Mouse (Mus musculus): ENCODE measurements around the gene Yif1b. TPM values are rescaled to one million over a fixed set of nuclear protein-coding genes. Genes with fewer than 3 reads are reported as not detected.

Gene Yif1b
- polyA plus RNA-seq, 1 experiment from 2014 or later: 82.0 TPM

- Histone ChIP-seq H3K4me1 (peaks cover 32% of the 10 kb centered on the region), H3K27me3 (replicated peaks) (peaks cover 12% of the 10 kb centered on the region; the same call in 1 of the 2 replicates)
- no peak for ATAC-seq (ENCODE audit: low FRiP score, low read depth)
Observed at GRCm38 (mm10) chr7:29288079-29288478, 50.0 kb downstream of the Yif1b start.

DNA sequence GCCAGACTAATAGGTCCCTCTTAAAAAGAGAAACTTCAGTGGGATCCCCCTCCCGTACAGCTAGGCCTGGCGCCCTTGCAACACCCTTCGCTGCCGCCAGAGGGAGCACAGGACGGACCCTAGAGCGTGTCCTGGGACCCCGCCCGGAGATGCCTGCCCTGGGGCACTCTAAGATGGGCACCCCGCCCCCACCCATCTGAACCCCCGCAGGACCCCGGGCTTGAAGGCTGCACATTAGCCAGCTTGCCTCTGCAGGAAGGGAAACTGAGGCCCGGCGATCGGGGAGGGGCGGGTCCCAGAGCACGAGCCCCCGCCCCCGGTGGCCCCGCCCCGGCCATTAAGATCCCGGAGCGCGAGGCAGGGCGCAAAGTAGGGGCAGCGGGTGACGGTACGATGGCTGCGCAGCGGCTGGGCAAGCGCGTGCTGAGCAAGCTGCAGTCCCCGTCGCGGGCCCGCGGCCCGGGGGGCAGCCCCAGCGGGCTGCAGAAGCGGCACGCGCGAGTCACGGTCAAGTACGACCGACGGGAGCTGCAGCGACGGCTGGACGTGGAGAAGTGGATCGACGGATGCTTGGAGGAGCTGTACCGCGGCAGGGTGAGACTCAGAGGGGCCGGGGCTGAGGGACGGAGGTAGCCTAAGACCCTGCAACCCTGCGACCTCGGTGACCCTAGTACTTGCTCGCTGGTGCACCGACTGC lies 51.0 kb downstream of the Yif1b start, which contains the start of gene Ppp1r14a:
Gene Ppp1r14a (plus strand): TSS at position 367 of the 697 bp plus-strand sequence.
- Histone ChIP-seq H3K36me3 (no peaks in the 10 kb centered on the region), H3K9me3 (no peaks in the 10 kb centered on the region), H3K27me3 (replicated peaks) (peaks cover 12% of the 10 kb centered on the region; the same call in 1 of the 2 replicates), H3K4me1 (peaks cover 38% of the 10 kb centered on the region), H3K4me3 (peak within 1 kb of the TSS; percentile 41), H3K4me2 (replicated peaks) (peak within 1 kb of the TSS; percentile 88), H3K9ac (peak within 1 kb of the TSS; percentile 50), H3K27ac (0 out of 2 replicates have a peak within 1 kb of the TSS, but pooled peaks have one; percentile 4)
- ATAC-seq (ENCODE audit: low FRiP score, low read depth): peak; percentile 17; the same call in 1 of the 2 replicates
- WGBS: under 1% methylated on average over 59 of the region's 59 CpGs

More at GRCm38 (mm10) chr7:29288079-29288478, 50.0 kb downstream of the Yif1b start:
- no peaks in the 10 kb centered on the region for H3K36me3 ChIP-seq
- H3K9ac ChIP-seq: no peak overlapping the region
- H3K4me3 ChIP-seq: no peak overlapping the region
- 88% methylated on average over 2 of the region's 2 CpGs for WGBS
- H3K27ac ChIP-seq: no peak overlapping the region
- H3K9me3 ChIP-seq: no peaks in the 10 kb centered on the region
- H3K4me2 ChIP-seq (replicated peaks): no peak overlapping the region

- ATAC-seq (ENCODE audit: low FRiP score, low read depth): no peak
- peaks cover 8% of the 10 kb centered on the region; the same call in 1 of the 2 replicates for H3K27me3 ChIP-seq (replicated peaks)
- WGBS: 79% methylated on average over 6 of the region's 6 CpGs
- H3K27ac ChIP-seq: 0 out of 2 replicates have a peak overlapping the region, but pooled peaks have one; percentile 4
- no peaks in the 10 kb centered on the region for H3K36me3 ChIP-seq
- peak overlapping the region; percentile 41 for H3K4me3 ChIP-seq
- no peaks in the 10 kb centered on the region for H3K9me3 ChIP-seq
- peaks cover 38% of the 10 kb centered on the region for H3K4me1 ChIP-seq
- peak overlapping the region; percentile 88 for H3K4me2 ChIP-seq (replicated peaks)
- H3K9ac ChIP-seq: no peak overlapping the region
Observed at GRCm38 (mm10) chr7:29289856-29290255, 51.7 kb downstream of the Yif1b start.

- H3K4me1 ChIP-seq: peaks cover 38% of the 10 kb centered on the region
- 0 out of 2 replicates have a peak, but pooled peaks cover 5% of the 10 kb centered on the region for H3K27me3 ChIP-seq (replicated peaks)
- ATAC-seq (ENCODE audit: low FRiP score, low read depth): no peak; the same call in 1 of the 2 replicates
- peak overlapping the region; percentile 47 for H3K27ac ChIP-seq
- H3K36me3 ChIP-seq: no peaks in the 10 kb centered on the region
- H3K9me3 ChIP-seq: no peaks in the 10 kb centered on the region
- 38% methylated on average over 11 of the region's 11 CpGs for whole genome bisulfite sequencing
- no peak overlapping the region for H3K9ac ChIP-seq
- H3K4me2 ChIP-seq (replicated peaks): peak overlapping the region; percentile 88
- H3K4me3 ChIP-seq: no peak overlapping the region
Observed at GRCm38 (mm10) chr7:29290691-29291485, 52.8 kb downstream of the Yif1b start.

- 0 out of 2 replicates have a peak, but pooled peaks cover 5% of the 10 kb centered on the region for H3K27me3 ChIP-seq (replicated peaks)
- ATAC-seq (ENCODE audit: low FRiP score, low read depth): peak; percentile 38
- H3K9me3 ChIP-seq: no peaks in the 10 kb centered on the region
- H3K4me1 ChIP-seq: peaks cover 38% of the 10 kb centered on the region
- H3K36me3 ChIP-seq: no peaks in the 10 kb centered on the region
- 13% methylated on average over 7 of the region's 7 CpGs for WGBS
- H3K27ac ChIP-seq: peak overlapping the region; percentile 51; the same call in 1 of the 2 replicates
- no peak overlapping the region for H3K4me3 ChIP-seq
- 0 out of 2 replicates have a peak overlapping the region, but pooled peaks have one; percentile 27 for H3K9ac ChIP-seq
- H3K4me2 ChIP-seq (replicated peaks): peak overlapping the region; percentile 88
Observed at GRCm38 (mm10) chr7:29291616-29292457, 53.7 kb downstream of the Yif1b start.

DNA sequence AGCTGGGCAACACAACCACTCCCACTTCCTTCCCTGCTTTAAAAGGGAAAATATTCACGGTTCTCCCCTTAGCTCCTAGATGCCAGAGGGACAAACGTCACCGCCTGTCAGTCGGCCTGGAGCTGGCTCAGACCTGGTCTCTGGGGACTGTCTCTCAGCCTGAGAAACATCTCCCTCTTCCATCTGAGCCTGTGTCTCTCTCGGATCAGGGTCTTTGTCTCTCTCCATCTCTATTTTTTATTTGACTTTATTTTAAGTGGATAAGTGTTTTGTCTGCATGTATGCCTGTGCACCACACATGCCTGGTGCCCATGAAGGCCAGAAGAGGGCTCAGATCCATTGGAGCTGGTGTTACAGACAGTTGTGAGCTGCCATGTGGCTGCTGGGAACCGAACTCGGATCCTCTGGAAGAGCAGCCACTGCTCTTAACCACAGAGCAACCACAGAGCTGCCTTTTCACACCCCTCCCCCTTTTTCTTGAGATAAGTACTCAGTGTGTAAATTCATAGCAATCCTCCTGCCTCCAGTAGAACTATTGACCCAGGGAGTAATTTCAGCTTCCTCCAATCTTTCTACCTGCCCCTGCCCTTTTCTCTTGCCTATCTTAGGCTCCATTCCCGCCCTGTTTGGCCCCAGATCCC lies 54.4 kb downstream of the Yif1b start:
- WGBS: 20% methylated on average over 8 of the region's 8 CpGs
- Histone ChIP-seq H3K4me3 (no peak overlapping the region), H3K4me2 (replicated peaks) (peak overlapping the region; percentile 88), H3K9me3 (no peaks in the 10 kb centered on the region), H3K27ac (peak overlapping the region; percentile 51), H3K27me3 (replicated peaks) (0 out of 2 replicates have a peak, but pooled peaks cover 3% of the 10 kb centered on the region), H3K9ac (no peak overlapping the region), H3K4me1 (peaks cover 38% of the 10 kb centered on the region), H3K36me3 (no peaks in the 10 kb centered on the region)
- ATAC-seq (ENCODE audit: low FRiP score, low read depth): no peak; the same call in 1 of the 2 replicates

- Histone ChIP-seq H3K9ac (peak overlapping the region; percentile 44; the same call in 1 of the 2 replicates), H3K4me3 (no peak overlapping the region), H3K27me3 (replicated peaks) (0 out of 2 replicates have a peak, but pooled peaks cover 3% of the 10 kb centered on the region), H3K27ac (peak overlapping the region; percentile 47; the same call in 1 of the 2 replicates), H3K4me2 (replicated peaks) (peak overlapping the region; percentile 27; the same call in 1 of the 2 replicates), H3K4me1 (peaks cover 38% of the 10 kb centered on the region), H3K9me3 (no peaks in the 10 kb centered on the region), H3K36me3 (no peaks in the 10 kb centered on the region)
- 15% methylated on average over 19 of the region's 19 CpGs for WGBS
- ATAC-seq (ENCODE audit: low FRiP score, low read depth): no peak
Observed at GRCm38 (mm10) chr7:29293131-29294065, 55.3 kb downstream of the Yif1b start.

GRCm38 (mm10) chr7:29294111-29294761 lies 56.1 kb downstream of the Yif1b start:
- H3K4me2 ChIP-seq (replicated peaks): no peak overlapping the region
- no peak for ATAC-seq (ENCODE audit: low FRiP score, low read depth)
- H3K36me3 ChIP-seq: no peaks in the 10 kb centered on the region
- no peak overlapping the region for H3K9ac ChIP-seq
- H3K27me3 ChIP-seq (replicated peaks): 0 out of 2 replicates have a peak, but pooled peaks cover 3% of the 10 kb centered on the region
- no peak overlapping the region for H3K4me3 ChIP-seq
- WGBS: 61% methylated on average over 13 of the region's 13 CpGs
- H3K27ac ChIP-seq: no peak overlapping the region; the same call in 1 of the 2 replicates
- no peaks in the 10 kb centered on the region for H3K9me3 ChIP-seq
- H3K4me1 ChIP-seq: peaks cover 37% of the 10 kb centered on the region

DNA sequence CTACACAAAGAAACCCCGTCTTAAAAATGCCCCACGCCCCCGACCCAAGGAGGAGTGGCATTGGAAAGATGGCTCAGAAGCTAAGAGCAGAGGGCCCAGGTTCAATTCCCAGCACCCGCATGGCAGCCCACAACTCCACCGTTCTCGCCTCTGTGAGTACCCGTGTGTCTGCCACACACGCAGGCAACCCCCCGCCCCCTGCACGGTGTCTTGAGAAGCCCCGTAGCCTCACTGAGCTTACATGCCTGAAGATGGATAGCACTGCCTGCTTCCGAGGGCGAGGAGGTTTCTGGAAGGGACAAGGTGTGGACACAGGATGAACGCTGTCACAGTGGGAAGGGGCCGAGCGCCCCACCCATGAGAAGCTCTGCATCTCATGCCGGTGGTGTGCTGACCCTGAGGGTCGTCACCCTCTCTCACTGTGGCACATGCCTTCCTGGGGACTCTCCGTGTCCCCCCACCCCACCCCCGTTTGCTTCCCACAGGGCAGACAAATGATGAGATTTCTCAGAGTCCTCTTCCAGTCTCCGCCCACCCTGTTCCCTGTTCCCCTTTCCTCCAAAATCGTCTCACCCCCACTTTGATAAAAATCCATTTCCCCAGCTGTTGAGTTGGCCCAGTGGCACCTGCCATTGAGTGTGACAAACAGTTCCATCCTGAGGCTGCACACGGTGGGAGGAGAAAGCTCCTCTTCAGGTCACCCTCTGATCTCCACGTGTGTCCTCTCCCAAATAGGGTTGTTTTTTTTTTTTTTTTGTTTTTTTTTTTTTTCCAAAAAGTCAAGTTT lies 57.9 kb downstream of the Yif1b start:
- peaks cover 25% of the 10 kb centered on the region for H3K4me1 ChIP-seq
- ATAC-seq (ENCODE audit: low FRiP score, low read depth): no peak
- H3K4me3 ChIP-seq: no peak overlapping the region
- H3K9ac ChIP-seq: no peak overlapping the region
- no peaks in the 10 kb centered on the region for H3K36me3 ChIP-seq
- H3K9me3 ChIP-seq: no peaks in the 10 kb centered on the region
- H3K27me3 ChIP-seq (replicated peaks): no peaks in the 10 kb centered on the region
- H3K27ac ChIP-seq: no peak overlapping the region
- H3K4me2 ChIP-seq (replicated peaks): no peak overlapping the region
- WGBS: 83% methylated on average over 24 of the region's 24 CpGs

Measured in neural tube, embryonic 12.5 days (tissue).